Mouse (Mus musculus) kidney, embryonic 14.5 days (tissue): Measurements from ENCODE around the gene Nr3c2. TPM values are rescaled to one million over a fixed set of nuclear protein-coding genes. Genes with fewer than 3 reads are reported as not detected.

Source experiments
- ATAC-seq: fragments of 200-750 bp; cut with Nextera tagmentation; 2 replicates; pipeline ENCODE4 v1.8.0; 2017; ENCODE audit warnings: moderate number of reproducible peaks, mild to moderate bottlenecking, moderate TSS enrichment, moderate library complexity; ENCODE audit not compliant: low FRiP score, low TSS enrichment
- H3K27ac ChIP-seq: fragments of 300-500 bp; sonication (generic); 2 replicates; pipeline ENCODE4 v1.5.1; 2014; ENCODE audit warnings: low read depth, mild to moderate bottlenecking, low read length, moderate library complexity, mixed read lengths
- H3K27me3 ChIP-seq: fragments of 300-500 bp; sonication (generic); 2 replicates; pipeline ENCODE4 v1.6.1; 2014; ENCODE audit warnings: mild to moderate bottlenecking, low read length; ENCODE audit not compliant: control insufficient read depth, insufficient read depth
- H3K36me3 ChIP-seq: fragments of 300-500 bp; sonication (generic); 2 replicates; pipeline ENCODE4 v1.6.1; 2014; ENCODE audit warnings: low read length, mixed read lengths; ENCODE audit not compliant: control insufficient read depth, insufficient read depth
- H3K4me1 ChIP-seq: fragments of 300-500 bp; sonication (generic); 2 replicates; pipeline ENCODE4 v1.6.1; 2014; ENCODE audit warnings: low read length, mixed read lengths; ENCODE audit not compliant: control insufficient read depth, insufficient read depth
- H3K4me2 ChIP-seq: fragments of 300-500 bp; sonication (generic); replicated peaks from 2 replicates; pipeline ENCODE4 v1.6.1; 2014; ENCODE audit warnings: low read depth, mild to moderate bottlenecking, low read length
- H3K4me3 ChIP-seq: fragments of 300-500 bp; sonication (generic); 2 replicates; pipeline ENCODE4 v1.5.1; 2014; ENCODE audit warnings: mild to moderate bottlenecking, low read length
- H3K9ac ChIP-seq: fragments of 300-500 bp; sonication (generic); 2 replicates; pipeline ENCODE4 v1.6.1; 2014; ENCODE audit warnings: low read depth, mild to moderate bottlenecking, low read length, moderate library complexity
- H3K9me3 ChIP-seq: fragments of 300-500 bp; sonication (generic); 2 replicates; pipeline ENCODE4 v1.6.1; 2016; ENCODE audit warnings: low read length; ENCODE audit not compliant: control insufficient read depth
- WGBS: fragments of 180-500 bp; shearing (Covaris S2); extraction: QIAGEN DNeasy Blood & Tissue Kit; methylation state at CpG from one replicate; pipeline ENCODE4 v1.1.7; 2014; 5-methylcytosine and 5-hydroxymethylcytosine counted together
- polyA plus RNA-seq: library from polyadenylated mRNA; unstranded; fragments of >200 nt; fragmentation: Nextera tagmentation; extraction: Ambion mirVana; gene quantifications from 2 replicates; pipeline ENCODE4 v1.2.1, GENCODE M21; 2014

The Nr3c2 gene
- polyA plus RNA-seq, 1 experiment from 2014 or later: 1.4 TPM

DNA sequence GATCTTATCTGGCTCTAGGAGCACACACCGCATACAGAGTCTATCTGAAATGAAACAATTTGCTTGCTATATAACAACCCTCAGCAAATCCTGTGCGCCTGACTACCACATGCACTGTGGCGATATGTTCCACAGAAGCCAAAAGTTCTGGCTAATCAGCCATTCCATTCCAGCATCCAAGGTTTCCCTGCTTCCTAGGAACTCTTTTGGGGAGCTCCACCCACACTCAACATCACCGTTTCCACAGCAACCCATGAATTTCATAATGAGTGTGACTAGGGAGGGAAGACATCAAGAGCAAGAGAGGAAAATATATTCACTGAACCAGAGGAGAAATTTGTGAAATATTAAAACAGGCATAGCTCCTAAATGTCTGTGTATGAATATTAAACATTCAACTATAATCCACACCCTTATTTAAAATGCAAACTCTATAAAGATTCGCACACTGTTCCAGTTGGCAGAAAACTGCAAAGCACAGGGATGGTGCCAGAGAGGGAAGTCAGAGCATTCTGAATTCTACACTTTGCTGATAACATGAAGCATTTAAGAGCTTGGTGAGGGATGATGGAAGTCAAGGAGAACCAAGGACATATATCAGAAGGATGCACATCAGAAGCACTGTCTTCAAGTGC, 357.3 kb downstream of the Nr3c2 start:
- whole genome bisulfite sequencing: 97% methylated on average over 5 of the region's 5 CpGs
- no peak overlapping the region for H3K4me3 ChIP-seq
- no peaks in the 10 kb centered on the region for H3K4me1 ChIP-seq
- peaks cover 20% of the 10 kb centered on the region; the same call in 1 of the 2 replicates for H3K36me3 ChIP-seq
- H3K9me3 ChIP-seq: no peaks in the 10 kb centered on the region
- H3K4me2 ChIP-seq: no peak overlapping the region
- no peaks in the 10 kb centered on the region for H3K27me3 ChIP-seq
- no peak overlapping the region for H3K27ac ChIP-seq
- no peak for ATAC-seq
- no peak overlapping the region for H3K9ac ChIP-seq

DNA sequence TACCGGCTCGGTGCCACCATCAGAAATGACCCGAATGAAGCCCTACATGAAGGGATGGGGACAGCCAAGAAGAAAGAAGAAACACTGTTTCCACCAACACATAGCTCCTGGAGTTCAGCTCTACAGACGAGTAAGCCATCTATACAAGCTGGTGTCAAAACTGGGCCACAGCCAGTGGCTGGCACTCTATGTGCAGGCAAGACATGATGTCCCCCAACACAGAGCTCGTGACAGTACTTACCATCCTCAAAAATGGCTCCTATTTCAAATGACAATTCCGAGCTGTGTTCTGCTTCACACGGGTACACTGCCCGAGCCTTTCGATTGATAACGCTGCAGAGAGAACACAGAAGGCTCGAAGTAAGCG, 357.8 kb downstream of the Nr3c2 start:
- no peaks in the 10 kb centered on the region for H3K9me3 ChIP-seq
- H3K27me3 ChIP-seq: no peaks in the 10 kb centered on the region
- no peak overlapping the region for H3K4me3 ChIP-seq
- H3K4me1 ChIP-seq: no peaks in the 10 kb centered on the region
- 96% methylated on average over 12 of the region's 12 CpGs for WGBS
- no peak for ATAC-seq
- no peak overlapping the region for H3K4me2 ChIP-seq
- H3K27ac ChIP-seq: no peak overlapping the region
- peaks cover 20% of the 10 kb centered on the region; the same call in 1 of the 2 replicates for H3K36me3 ChIP-seq
- no peak overlapping the region for H3K9ac ChIP-seq

DNA sequence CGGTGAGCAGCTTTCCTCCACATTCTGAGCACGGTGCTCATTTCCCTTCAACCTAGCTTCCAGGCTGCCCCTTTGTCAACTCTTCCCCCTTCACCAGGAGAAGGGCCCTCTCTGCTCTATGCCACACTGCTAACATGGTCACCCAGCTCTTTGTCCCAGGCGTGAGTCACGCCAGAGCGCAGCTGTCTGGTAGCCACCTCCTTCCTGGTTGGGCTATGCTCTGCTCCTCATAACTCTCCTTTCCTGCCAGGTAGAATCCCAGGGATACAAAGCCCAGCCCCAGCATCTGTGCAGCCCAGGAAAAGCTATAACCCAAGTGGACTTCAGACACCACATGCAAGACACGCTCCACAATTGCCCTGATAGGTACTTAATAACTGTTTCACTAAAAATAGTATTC, 362.0 kb downstream of the Nr3c2 start:
- Histone ChIP-seq H3K27me3 (no peaks in the 10 kb centered on the region), H3K4me2 (no peak overlapping the region), H3K4me3 (no peak overlapping the region), H3K4me1 (no peaks in the 10 kb centered on the region), H3K9ac (no peak overlapping the region), H3K36me3 (peaks cover 20% of the 10 kb centered on the region; the same call in 1 of the 2 replicates), H3K9me3 (no peaks in the 10 kb centered on the region), H3K27ac (no peak overlapping the region)
- no peak for ATAC-seq
- 77% methylated on average over 6 of the region's 6 CpGs for WGBS

DNA sequence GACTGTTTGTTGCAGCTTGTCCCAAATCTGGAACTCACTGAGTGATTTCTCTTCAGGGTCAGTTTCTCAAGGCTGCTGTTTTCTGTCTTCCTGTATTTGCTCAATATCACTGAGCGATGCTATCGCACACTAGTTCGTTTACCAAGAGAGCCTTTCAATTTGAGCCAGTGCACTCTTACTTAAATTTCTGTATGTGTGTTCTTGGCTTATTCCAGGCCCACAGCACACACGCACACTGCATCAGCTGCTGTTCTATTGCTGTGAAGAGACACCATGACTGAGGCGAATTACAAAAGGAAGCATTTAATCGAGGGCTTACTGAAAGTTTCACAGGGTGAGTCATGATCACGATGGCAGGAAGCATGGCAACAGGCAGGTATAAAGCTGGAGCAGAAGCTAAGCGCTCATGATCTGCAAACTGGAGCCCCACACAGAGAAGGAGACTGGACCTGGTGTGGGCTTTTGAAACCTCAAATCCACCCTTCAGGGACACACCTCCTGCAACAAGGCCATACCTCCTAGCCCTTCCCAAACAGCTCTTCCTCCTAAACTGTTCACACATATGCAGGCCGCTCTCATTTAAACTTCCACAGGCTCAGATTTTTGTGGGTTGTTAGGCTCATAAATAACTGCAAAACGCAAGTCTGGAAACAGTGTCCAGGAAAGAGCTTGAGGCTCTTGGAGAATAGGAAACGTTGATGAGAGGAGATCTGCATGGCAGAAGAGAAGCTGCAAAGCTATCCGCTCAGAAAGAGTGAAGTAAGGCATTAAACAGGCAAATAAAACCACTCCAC, 363.2 kb downstream of the Nr3c2 start:
- H3K9me3 ChIP-seq: no peaks in the 10 kb centered on the region
- no peak overlapping the region for H3K27ac ChIP-seq
- ATAC-seq: no peak
- 72% methylated on average over 12 of the region's 12 CpGs for WGBS
- H3K27me3 ChIP-seq: no peaks in the 10 kb centered on the region
- H3K4me1 ChIP-seq: no peaks in the 10 kb centered on the region
- no peak overlapping the region for H3K4me3 ChIP-seq
- H3K36me3 ChIP-seq: peaks cover 10% of the 10 kb centered on the region; the same call in 1 of the 2 replicates
- H3K4me2 ChIP-seq: no peak overlapping the region
- H3K9ac ChIP-seq: no peak overlapping the region

DNA sequence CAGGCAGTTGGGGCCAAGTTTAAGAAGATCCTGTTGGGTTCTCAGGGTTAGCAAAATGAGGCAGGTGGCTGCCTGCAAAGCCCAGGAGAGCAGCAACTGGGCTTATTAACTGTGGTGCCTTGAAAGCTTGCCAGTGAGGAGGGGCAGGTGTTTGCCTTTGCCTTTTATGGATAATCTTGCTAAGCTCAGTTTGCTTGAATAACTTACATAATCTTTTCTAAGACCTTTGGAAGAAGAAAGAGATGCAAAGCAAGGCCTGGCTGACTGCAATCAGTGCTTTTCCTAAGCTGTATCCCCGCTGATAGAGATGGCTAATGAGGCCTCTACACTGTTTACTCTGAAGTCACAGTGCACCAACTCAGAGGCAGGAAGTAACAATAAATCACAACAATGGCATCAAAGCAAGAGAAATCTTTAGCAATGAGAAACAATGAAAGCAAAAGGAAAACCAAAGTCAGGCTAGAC, 368.7 kb downstream of the Nr3c2 start:
- Histone ChIP-seq H3K4me1 (no peaks in the 10 kb centered on the region), H3K9me3 (peaks cover 4% of the 10 kb centered on the region; the same call in 1 of the 2 replicates), H3K36me3 (no peaks in the 10 kb centered on the region; the same call in none of the 2 replicates), H3K4me3 (no peak overlapping the region), H3K27me3 (no peaks in the 10 kb centered on the region), H3K4me2 (no peak overlapping the region), H3K27ac (no peak overlapping the region), H3K9ac (no peak overlapping the region)
- WGBS: 25% methylated on average over 1 of the region's 1 CpGs
- no peak for ATAC-seq

DNA sequence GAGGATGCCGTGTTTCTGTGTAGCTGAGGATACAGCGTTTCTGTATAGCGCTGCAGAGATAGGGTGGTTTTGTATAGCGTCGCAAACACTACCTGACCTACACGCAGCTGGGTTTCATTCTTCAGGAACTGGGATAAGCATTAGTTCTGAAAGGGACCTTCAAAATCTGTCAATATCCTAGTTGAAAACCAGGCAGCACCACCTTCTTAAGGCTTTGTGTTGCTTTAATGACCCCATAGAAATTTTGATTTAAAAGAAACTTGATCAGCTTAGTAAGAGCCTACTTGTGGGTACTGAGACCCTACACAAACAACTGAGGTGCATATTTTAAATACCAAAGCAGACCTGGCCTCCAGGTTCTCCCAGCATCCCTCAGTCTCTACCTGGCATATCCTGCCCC, 372.9 kb downstream of the Nr3c2 start:
- Histone ChIP-seq H3K27ac (no peak overlapping the region), H3K4me2 (no peak overlapping the region), H3K27me3 (no peaks in the 10 kb centered on the region), H3K4me3 (no peak overlapping the region), H3K9me3 (peaks cover 4% of the 10 kb centered on the region; the same call in 1 of the 2 replicates), H3K36me3 (peaks cover 3% of the 10 kb centered on the region), H3K9ac (no peak overlapping the region), H3K4me1 (no peaks in the 10 kb centered on the region)
- ATAC-seq: no peak
- WGBS: 93% methylated on average over 6 of the region's 6 CpGs

DNA sequence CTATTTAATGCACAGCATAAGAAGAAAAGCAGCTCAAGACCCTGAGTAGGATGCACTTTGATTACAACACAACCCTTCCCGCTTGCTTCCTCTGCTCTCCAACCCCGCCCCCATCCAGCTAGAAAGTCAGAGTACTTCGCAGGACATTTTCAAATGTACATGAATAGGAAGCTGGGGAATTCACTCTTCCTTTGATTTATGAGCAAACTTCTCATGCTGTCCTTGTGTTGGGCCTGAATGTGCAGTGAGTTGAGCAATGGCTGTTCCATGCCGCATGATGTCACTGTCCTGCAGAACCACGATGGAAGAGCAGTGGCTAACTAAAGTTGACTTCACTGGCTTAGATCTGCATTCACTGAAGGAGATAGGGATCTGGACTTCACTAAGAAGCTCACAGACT, 376.3 kb downstream of the Nr3c2 start:
- Histone ChIP-seq H3K4me1 (no peaks in the 10 kb centered on the region), H3K9me3 (no peaks in the 10 kb centered on the region), H3K36me3 (peaks cover 3% of the 10 kb centered on the region), H3K27ac (no peak overlapping the region), H3K4me2 (no peak overlapping the region), H3K4me3 (no peak overlapping the region), H3K9ac (no peak overlapping the region), H3K27me3 (no peaks in the 10 kb centered on the region)
- 86% methylated on average over 5 of the region's 5 CpGs for WGBS
- no peak for ATAC-seq

DNA sequence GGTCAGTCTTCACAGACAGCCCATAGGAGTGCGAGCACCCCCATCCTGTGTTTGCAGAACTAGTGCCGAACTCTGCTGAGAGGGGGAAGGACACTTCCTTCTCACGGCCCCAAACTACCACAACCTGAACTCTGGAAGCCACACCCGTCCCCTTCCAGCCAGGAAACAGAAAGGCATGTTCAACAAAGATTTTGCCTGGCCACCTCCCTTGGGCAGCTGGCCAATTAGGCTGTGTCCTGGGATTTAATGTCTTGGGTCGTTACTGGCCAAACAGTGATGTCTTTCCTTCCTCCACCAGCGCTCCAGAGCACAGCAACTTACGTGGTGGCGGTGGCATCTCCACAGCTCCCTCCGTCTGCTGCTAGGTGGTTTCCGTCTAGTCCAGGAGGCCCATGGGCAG, 377.6 kb downstream of the Nr3c2 start:
- WGBS: 75% methylated on average over 10 of the region's 10 CpGs
- no peak for ATAC-seq
- no peak overlapping the region for H3K4me2 ChIP-seq

DNA sequence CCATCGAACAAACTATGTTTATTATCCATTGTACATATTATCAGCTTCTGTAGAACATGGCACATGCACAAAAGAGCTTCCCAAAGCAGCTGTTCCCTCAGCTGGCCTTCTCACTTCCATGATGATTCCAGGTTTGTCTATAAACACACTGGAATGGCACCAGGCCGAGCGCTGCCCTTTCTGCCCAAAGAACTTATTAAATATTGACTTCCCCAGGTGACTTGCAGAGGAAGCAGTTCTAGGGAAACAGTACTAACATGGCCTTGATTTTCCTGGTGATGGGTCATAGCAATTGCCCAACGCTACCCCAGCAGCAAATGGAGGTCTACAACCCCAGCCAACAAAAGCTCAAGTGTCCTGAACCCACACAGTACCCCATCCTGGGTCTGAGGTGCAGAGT, 379.0 kb downstream of the Nr3c2 start:
- H3K4me3 ChIP-seq: no peak overlapping the region
- H3K4me1 ChIP-seq: no peaks in the 10 kb centered on the region
- 94% methylated on average over 4 of the region's 4 CpGs for WGBS
- H3K9me3 ChIP-seq: no peaks in the 10 kb centered on the region
- no peak overlapping the region for H3K9ac ChIP-seq
- no peaks in the 10 kb centered on the region for H3K27me3 ChIP-seq
- H3K27ac ChIP-seq: no peak overlapping the region
- no peak overlapping the region for H3K4me2 ChIP-seq
- 0 out of 2 replicates have a peak, but pooled peaks cover 3% of the 10 kb centered on the region for H3K36me3 ChIP-seq
- no peak for ATAC-seq

More for the DNA sequence above, 377.6 kb downstream of the Nr3c2 start:
- no peak overlapping the region for H3K27ac ChIP-seq
- 0 out of 2 replicates have a peak, but pooled peaks cover 3% of the 10 kb centered on the region for H3K36me3 ChIP-seq
- no peaks in the 10 kb centered on the region for H3K9me3 ChIP-seq
- no peaks in the 10 kb centered on the region for H3K4me1 ChIP-seq
- H3K9ac ChIP-seq: no peak overlapping the region
- no peak overlapping the region for H3K4me3 ChIP-seq
- no peaks in the 10 kb centered on the region for H3K27me3 ChIP-seq
